Mouse (Mus musculus) MEL (cell line): ENCODE data around the gene H2-Eb2. TPM values are rescaled to one million over a fixed set of nuclear protein-coding genes. Genes with fewer than 3 reads are reported as not detected.

ENCODE experiments used
- DNase-seq: peaks from one replicate; pipeline ENCODE4 v3.0.0; 2011; ENCODE audit warnings: low read depth, low spot score
- H3K27ac ChIP-seq: 2 replicates; pipeline ENCODE4 v1.5.1; 2012; ENCODE audit warnings: low read depth, mild to moderate bottlenecking, control low read depth, low read length, moderate library complexity; ENCODE audit not compliant: control insufficient read depth
- H3K27me3 ChIP-seq, 2 experiments: fragments of 150-350 bp in 1 of 2; sonication (generic) in 1 of 2; 2 replicates each; pipeline ENCODE4 v1.6.1; 2012; ENCODE audit warnings: low read length in 2 of 2, mild to moderate bottlenecking in 2 of 2, improper control_type of control experiment in 1 of 2, moderate library complexity in 1 of 2; ENCODE audit not compliant: insufficient read depth in 2 of 2, control insufficient read depth in 1 of 2
- H3K36me3 ChIP-seq, 2 experiments: 2 replicates each; pipeline ENCODE4 v1.6.1; 2012 to 2014; ENCODE audit warnings: low read length in 2 of 2, improper control_type of control experiment in 1 of 2, inconsistent platforms in 1 of 2, mild to moderate bottlenecking in 1 of 2; ENCODE audit not compliant: insufficient read depth in 2 of 2, control insufficient read depth in 1 of 2
- H3K4me1 ChIP-seq, 2 experiments: fragments of 150-350 bp in 1 of 2; sonication (generic) in 1 of 2; 2 replicates each; pipeline ENCODE4 v1.6.1; 2012; ENCODE audit warnings: low read length in 2 of 2, improper control_type of control experiment in 1 of 2, mild to moderate bottlenecking in 1 of 2; ENCODE audit not compliant: insufficient read depth in 2 of 2, control insufficient read depth in 1 of 2
- H3K4me3 ChIP-seq, 2 experiments: fragments of 150-350 bp in 1 of 2; sonication (generic) in 1 of 2; 2 replicates each; pipeline ENCODE4 v1.5.1; 2012; ENCODE audit warnings: low read depth in 2 of 2, low read length in 2 of 2, mild to moderate bottlenecking in 2 of 2, moderate library complexity in 2 of 2, control low read depth in 1 of 2, improper control_type of control experiment in 1 of 2; ENCODE audit not compliant: control insufficient read depth in 1 of 2, insufficient read depth in 1 of 2
- H3K79me2 ChIP-seq: 2 replicates; pipeline ENCODE4 v1.6.1; 2012; ENCODE audit warnings: mild to moderate bottlenecking, low read length, moderate library complexity; ENCODE audit not compliant: control insufficient read depth, poor library complexity, insufficient read depth
- H3K9ac ChIP-seq: 2 replicates; pipeline ENCODE4 v1.6.1; 2012; ENCODE audit warnings: low read depth, mild to moderate bottlenecking, control low read depth, low read length, moderate library complexity; ENCODE audit not compliant: control insufficient read depth, poor library complexity, severe bottlenecking
- H3K9me3 ChIP-seq: fragments of 150-350 bp; sonication (generic); replicated peaks from 2 replicates; pipeline ENCODE4 v1.6.1; 2012; ENCODE audit warnings: mild to moderate bottlenecking, low read length, improper control_type of control experiment, moderate library complexity; ENCODE audit not compliant: insufficient read depth
- BHLHE40 ChIP-seq: IDR thresholded peaks from 2 replicates; pipeline ENCODE4 v1.6.1; 2012; ENCODE audit warnings: low read depth, mild to moderate bottlenecking, inconsistent platforms, low read length, improper control_type of control experiment, borderline replicate concordance
- CHD1 ChIP-seq: IDR thresholded peaks from 2 replicates; pipeline ENCODE4 v1.6.1; 2012; ENCODE audit warnings: low read depth, mild to moderate bottlenecking, inconsistent platforms, low read length, improper control_type of control experiment
- CHD2 ChIP-seq: IDR thresholded peaks from 2 replicates; pipeline ENCODE4 v1.6.1; 2011; ENCODE audit warnings: low read length, improper control_type of control experiment
- E2F4 ChIP-seq: IDR thresholded peaks from 2 replicates; pipeline ENCODE4 v1.6.1; 2011; ENCODE audit warnings: low read depth, low read length, improper control_type of control experiment, borderline replicate concordance
- ELF1 ChIP-seq: IDR thresholded peaks from 2 replicates; pipeline ENCODE4 v1.6.1; 2014; ENCODE audit warnings: low read depth, mild to moderate bottlenecking, inconsistent platforms, low read length, improper control_type of control experiment, moderate library complexity
- ETS1 ChIP-seq: IDR thresholded peaks from 2 replicates; pipeline ENCODE4 v1.6.1; 2012; ENCODE audit warnings: low read depth, mild to moderate bottlenecking, inconsistent platforms, low read length, improper control_type of control experiment, moderate library complexity
- KAT2A ChIP-seq: conservative IDR thresholded peaks from 2 replicates; pipeline ENCODE4 v1.6.1; 2012; ENCODE audit warnings: low read depth, low read length, improper control_type of control experiment, inconsistent platforms
- MAFK ChIP-seq: IDR thresholded peaks from 2 replicates; pipeline ENCODE4 v1.6.1; 2011; ENCODE audit warnings: low read depth, mild to moderate bottlenecking, low read length, improper control_type of control experiment, borderline replicate concordance
- MEF2A ChIP-seq: IDR thresholded peaks from 2 replicates; pipeline ENCODE4 v1.6.1; 2014; ENCODE audit warnings: low read depth, mild to moderate bottlenecking, inconsistent platforms, low read length, improper control_type of control experiment; ENCODE audit not compliant: poor library complexity, insufficient replicate concordance, severe bottlenecking; ENCODE audit errors: extremely low read depth
- POLR2A ChIP-seq, 2 experiments: IDR thresholded peaks; 2 replicates each; pipeline ENCODE4 v1.6.1; 2011 to 2012; ENCODE audit warnings: low read length in 2 of 2, mild to moderate bottlenecking in 2 of 2, control low read depth in 1 of 2, improper control_type of control experiment in 1 of 2, low read depth in 1 of 2, moderate library complexity in 1 of 2; ENCODE audit not compliant: control insufficient read depth in 1 of 2, insufficient read depth in 1 of 2, poor library complexity in 1 of 2
- RAD21 ChIP-seq: IDR thresholded peaks from 2 replicates; pipeline ENCODE4 v1.6.1; 2011; ENCODE audit warnings: mild to moderate bottlenecking, low read depth, low read length, improper control_type of control experiment
- RCOR1 ChIP-seq: IDR thresholded peaks from 2 replicates; pipeline ENCODE4 v1.6.1; 2012; ENCODE audit warnings: low read depth, mild to moderate bottlenecking, inconsistent platforms, low read length, improper control_type of control experiment
- SIN3A ChIP-seq: IDR thresholded peaks from 2 replicates; pipeline ENCODE4 v1.6.1; 2012; ENCODE audit warnings: low read length, improper control_type of control experiment, inconsistent platforms
- SMC3 ChIP-seq: IDR thresholded peaks from 2 replicates; pipeline ENCODE4 v1.6.1; 2011; ENCODE audit warnings: low read depth, low read length, improper control_type of control experiment
- TAL1 ChIP-seq: IDR thresholded peaks from 2 replicates; pipeline ENCODE4 v1.6.1; 2012; ENCODE audit warnings: mild to moderate bottlenecking, inconsistent platforms, low read length, moderate library complexity, mixed read lengths
- TCF12 ChIP-seq: IDR thresholded peaks from 2 replicates; pipeline ENCODE4 v1.6.1; 2014; ENCODE audit warnings: low read depth, mild to moderate bottlenecking, inconsistent platforms, low read length, improper control_type of control experiment, moderate library complexity
- USF2 ChIP-seq, 2 experiments: IDR thresholded peaks; 2 replicates each; pipeline ENCODE4 v1.6.1; 2011 to 2012; ENCODE audit warnings: improper control_type of control experiment in 2 of 2, low read length in 2 of 2, borderline replicate concordance in 1 of 2, inconsistent platforms in 1 of 2, low read depth in 1 of 2, mild to moderate bottlenecking in 1 of 2; ENCODE audit not compliant: insufficient read depth in 1 of 2
- ZNF384 ChIP-seq: IDR thresholded peaks from 2 replicates; pipeline ENCODE4 v1.6.1; 2012; ENCODE audit warnings: low read depth, mild to moderate bottlenecking, inconsistent platforms, low read length, improper control_type of control experiment
- polyA plus RNA-seq, 2 experiments: library from polyadenylated mRNA; stranded (reverse) in 1 of 2; unstranded in 1 of 2; fragments of >175 nt in 1 of 2; fragments of >200 nt in 1 of 2; gene quantifications; 2 replicates each; pipeline versions ENCODE4 v1.2.1 to v1.2.4; 2012; ENCODE audit warnings: low replicate concordance in 2 of 2, low read depth in 1 of 2; ENCODE audit not compliant: insufficient read length in 2 of 2, insufficient read depth in 1 of 2, missing spikeins in 1 of 2
- total RNA-seq: library from RNA; depleted of rRNA; stranded (reverse); fragments of 300-350 nt; gene quantifications from 2 replicates; pipeline ENCODE4 v1.2.3, GENCODE M21; 2012

Gene H2-Eb2
- total and polyA plus RNA-seq, 3 experiments = not detected

GRCm38 (mm10) chr17:34288131-34288530 lies 37.3 kb upstream of the H2-Eb2 start:
- no peaks in the 10 kb centered on the region for H3K36me3 ChIP-seq
- H3K27me3 ChIP-seq = peaks cover 0 to 1% of the 10 kb centered on the region in 2 experiments; a peak in 2 of 4 replicates
- no peak overlapping the region for H3K4me3 ChIP-seq
- DNase-seq = no peak
- no peak for TF ChIP-seq RCOR1
- TF ChIP-seq SMC3 = no peak
- TF ChIP-seq MEF2A = no peak
- TF ChIP-seq BHLHE40 = no peak
- TF ChIP-seq MAFK = no peak
- TF ChIP-seq TCF12 = no peak
- TF ChIP-seq RAD21 = no peak
- no peak overlapping the region for H3K9ac ChIP-seq
- no peak overlapping the region for H3K27ac ChIP-seq
- H3K9me3 ChIP-seq = no peaks in the 10 kb centered on the region
- no peaks in the 10 kb centered on the region for H3K4me1 ChIP-seq
- no peaks in the 10 kb centered on the region for H3K79me2 ChIP-seq

GRCm38 (mm10) chr17:34291609-34292008 lies 33.9 kb upstream of the H2-Eb2 start:
- Histone ChIP-seq H3K4me3 (no peak overlapping the region), H3K4me1 (peaks cover 0 to 6% of the 10 kb centered on the region in 2 experiments; a peak in 2 of 4 replicates), H3K9ac (no peak overlapping the region), H3K36me3 (no peaks in the 10 kb centered on the region; a peak in 1 of 4 replicates), H3K9me3 (no peaks in the 10 kb centered on the region), H3K27ac (no peak overlapping the region), H3K27me3 (peaks cover 1 to 2% of the 10 kb centered on the region in 2 experiments; a peak in 2 of 4 replicates), H3K79me2 (no peaks in the 10 kb centered on the region)
- no peak for TF ChIP-seq USF2 (IDR thresholded peaks at IDR 0.05; ENCODE audit: borderline replicate concordance in 1 of 2, insufficient read depth in 1 of 2, low read depth in 1 of 2, low read length in 2 of 2)
- peak; percentile 86 for TF ChIP-seq CHD2
- peak; percentile 70 for DNase-seq

GRCm38 (mm10) chr17:34292570-34292969 lies 32.9 kb upstream of the H2-Eb2 start:
- H3K9ac ChIP-seq = no peak overlapping the region
- no peaks in the 10 kb centered on the region for H3K79me2 ChIP-seq
- peaks cover 0 to 6% of the 10 kb centered on the region in 2 experiments; a peak in 2 of 4 replicates for H3K4me1 ChIP-seq
- no peak for DNase-seq
- TF ChIP-seq E2F4 (no peak), TAL1 (no peak), CHD1 (no peak), POLR2A (IDR thresholded peaks at IDR 0.05; ENCODE audit: control insufficient read depth in 1 of 2, insufficient read depth in 1 of 2, low read depth in 1 of 2, low read length in 2 of 2, poor library complexity in 1 of 2) (no peak), ZNF384 (no peak), ELF1 (no peak), KAT2A (no peak), SIN3A (no peak), CHD2 (no peak), SMC3 (no peak), ETS1 (no peak), RCOR1 (no peak)
- no peak overlapping the region for H3K4me3 ChIP-seq
- no peaks in the 10 kb centered on the region for H3K9me3 ChIP-seq
- no peaks in the 10 kb centered on the region; a peak in 1 of 4 replicates for H3K36me3 ChIP-seq
- no peak overlapping the region for H3K27ac ChIP-seq
- H3K27me3 ChIP-seq = peaks cover 4% of the 10 kb centered on the region in 2 experiments
